Mouse (Mus musculus) myocyte (in vitro differentiated cells): ENCODE measurements around the gene Arhgap33.
A peak's percentile ranks its signal among the peaks of the same experiment; 100 is the strongest.

Source experiments
- CEBPB ChIP-seq: IDR thresholded peaks from 2 replicates; pipeline ENCODE4 v1.6.1; 2011; ENCODE audit warnings: mild to moderate bottlenecking, moderate library complexity; ENCODE audit not compliant: poor library complexity, insufficient read depth, severe bottlenecking
- E2F4 ChIP-seq: IDR thresholded peaks from one replicate; pipeline ENCODE4 v1.6.1; 2011; ENCODE audit warnings: mild to moderate bottlenecking, control low read depth, moderate library complexity; ENCODE audit not compliant: insufficient read depth
- MAX ChIP-seq: IDR thresholded peaks from one replicate; pipeline ENCODE4 v1.6.1; 2011; ENCODE audit warnings: low read depth, mild to moderate bottlenecking, control low read depth
- MYOG ChIP-seq, 3 experiments: IDR thresholded peaks; one replicate each; pipeline ENCODE4 v1.6.1; 2011; ENCODE audit warnings: control low read depth in 2 of 3, low read depth in 2 of 3, mild to moderate bottlenecking in 2 of 3; ENCODE audit not compliant: insufficient read length in 2 of 3, control insufficient read depth in 1 of 3, insufficient read depth in 1 of 3
- POLR2A ChIP-seq: IDR thresholded peaks from one replicate; pipeline ENCODE4 v1.6.1; 2011; ENCODE audit warnings: low read depth, mild to moderate bottlenecking, control low read depth, moderate library complexity; ENCODE audit not compliant: insufficient read length
- POLR2AphosphoS2 ChIP-seq: IDR thresholded peaks from one replicate; pipeline ENCODE4 v1.6.1; 2011; ENCODE audit warnings: low read depth, control low read depth; ENCODE audit not compliant: insufficient read length
- REST ChIP-seq: IDR thresholded peaks from one replicate; pipeline ENCODE4 v1.6.1; 2011; ENCODE audit warnings: mild to moderate bottlenecking, control low read depth, moderate library complexity; ENCODE audit not compliant: insufficient read depth, insufficient read length
- SRF ChIP-seq: IDR thresholded peaks from one replicate; pipeline ENCODE4 v1.6.1; 2011; ENCODE audit warnings: low read depth; ENCODE audit not compliant: control insufficient read depth, insufficient read length
- TCF12 ChIP-seq: IDR thresholded peaks from one replicate; pipeline ENCODE4 v1.6.1; 2011; ENCODE audit warnings: mild to moderate bottlenecking, control low read depth; ENCODE audit not compliant: poor library complexity, insufficient read depth, severe bottlenecking
- TCF3 ChIP-seq: IDR thresholded peaks from one replicate; pipeline ENCODE4 v1.6.1; 2011; ENCODE audit warnings: low read depth, control low read depth; ENCODE audit not compliant: insufficient read length
- USF1 ChIP-seq: IDR thresholded peaks from one replicate; pipeline ENCODE4 v1.6.1; 2011; ENCODE audit warnings: low read depth, mild to moderate bottlenecking, control low read depth, moderate library complexity

- no peak for TF ChIP-seq POLR2A
- TF ChIP-seq USF1: no peak
- TF ChIP-seq MAX: no peak
- peak; percentile 98 for TF ChIP-seq REST
- no peak for TF ChIP-seq E2F4
- TF ChIP-seq CEBPB: no peak
- TF ChIP-seq TCF12: no peak
- no peak for TF ChIP-seq TCF3
- no peak for TF ChIP-seq MYOG (IDR thresholded peaks at IDR 0.05; ENCODE audit: control insufficient read depth in 1 of 3, insufficient read depth in 1 of 3, insufficient read length in 2 of 3, low read depth in 2 of 3)
- TF ChIP-seq POLR2AphosphoS2: no peak
- no peak for TF ChIP-seq SRF
These were observed 50.6 kb downstream of the Arhgap33 start for GRCm38 (mm10) chr7:30484250-30484649.
